Mouse (Mus musculus): ENCODE measurements around the gene Prkn. TPM values are rescaled to one million over a fixed set of nuclear protein-coding genes. Genes with fewer than 3 reads are reported as not detected.

Prkn gene
- total RNA-seq, 1 experiment: 1.7 TPM

DNA sequence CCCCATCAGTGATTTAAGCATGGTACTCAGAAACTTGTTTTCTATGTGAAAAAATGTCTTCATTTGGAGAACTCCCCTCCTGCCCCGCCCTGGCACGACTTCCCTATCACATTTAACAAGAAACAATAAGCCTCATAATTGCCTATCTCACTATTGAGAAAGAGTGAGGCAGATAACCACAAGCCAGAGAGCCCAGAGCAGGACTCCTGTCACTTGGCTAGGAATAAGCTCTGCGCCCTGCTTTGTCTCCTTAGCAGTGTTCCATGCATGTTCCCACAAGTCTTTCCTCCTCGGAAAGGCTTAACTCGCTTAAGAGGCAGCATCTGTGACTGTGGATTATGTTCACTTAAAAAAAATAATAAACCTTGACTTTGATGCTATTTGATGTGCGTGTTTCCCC, 798.3 kb downstream of the Prkn start:
- no peaks in the 10 kb centered on the region for H3K36me3 ChIP-seq (ENCODE audit: control insufficient read depth, insufficient read depth, low read length, poor library complexity, severe bottlenecking)
- in situ Hi-C loops (cut with MboI; ENCODE audit: low sequenced_read_pairs in 2 of 2, unreplicated experiment in 2 of 2): no loop called here
- DNase-seq (ENCODE audit: low read depth, low spot score): no peak
- no peaks in the 10 kb centered on the region for H3K4me1 ChIP-seq (ENCODE audit: control insufficient read depth in 2 of 2, insufficient read depth in 2 of 2, low read length in 2 of 2, poor library complexity in 1 of 2)
- no peak overlapping the region for H3K27ac ChIP-seq (ENCODE audit: insufficient read depth, low read depth, low read length, poor library complexity, severe bottlenecking)
- H3K9me3 ChIP-seq (ENCODE audit: control insufficient read depth, insufficient read depth, low read depth, low read length): no peaks in the 10 kb centered on the region
- no peak overlapping the region for H3K4me3 ChIP-seq (ENCODE audit: insufficient read depth in 1 of 2, low read depth in 1 of 2, low read length in 2 of 2, poor library complexity in 1 of 2, severe bottlenecking in 1 of 2)
- H3K9ac ChIP-seq (ENCODE audit: insufficient read depth, low read depth, low read length, poor library complexity, severe bottlenecking): no peak overlapping the region
- no peak for TF ChIP-seq CHD2 (IDR thresholded peaks at IDR 0.05; ENCODE audit: low read depth, low read length)
- no peak for TF ChIP-seq ZC3H11A (IDR thresholded peaks at IDR 0.05; ENCODE audit: borderline replicate concordance, low read depth, low read length)
- no peak for TF ChIP-seq ZNF384 (IDR thresholded peaks at IDR 0.05; ENCODE audit: low read depth, low read length)
- TF ChIP-seq MAFK (IDR thresholded peaks at IDR 0.05; ENCODE audit: insufficient read depth, low read depth, low read length): no peak
- TF ChIP-seq HCFC1 (IDR thresholded peaks at IDR 0.05; ENCODE audit: borderline replicate concordance, insufficient read depth, low read length): no peak

DNA sequence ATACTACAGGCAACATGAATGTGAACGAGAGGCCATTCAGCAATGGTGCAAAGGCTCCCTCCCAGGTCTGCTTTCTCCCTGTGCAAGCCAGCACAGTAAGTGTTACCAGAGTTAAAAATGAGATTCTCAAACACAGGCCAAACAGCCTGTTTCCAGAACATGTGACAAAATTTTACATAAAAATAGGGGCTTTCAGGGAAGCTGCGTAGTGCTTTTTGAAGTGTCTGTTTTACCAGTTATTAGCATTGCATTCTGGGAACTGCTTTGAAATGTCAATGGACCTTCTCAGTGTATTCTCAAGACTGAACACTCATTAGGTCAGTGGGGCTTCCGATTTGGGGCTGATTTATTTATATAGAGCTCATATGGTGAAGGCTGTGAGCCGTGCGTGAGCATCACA, 799.6 kb downstream of the Prkn start:
- Histone ChIP-seq H3K4me3 (ENCODE audit: insufficient read depth in 1 of 2, low read depth in 1 of 2, low read length in 2 of 2, poor library complexity in 1 of 2, severe bottlenecking in 1 of 2) (no peak overlapping the region), H3K4me1 (ENCODE audit: control insufficient read depth in 2 of 2, insufficient read depth in 2 of 2, low read length in 2 of 2, poor library complexity in 1 of 2) (no peaks in the 10 kb centered on the region), H3K9me3 (ENCODE audit: control insufficient read depth, insufficient read depth, low read depth, low read length) (no peaks in the 10 kb centered on the region), H3K9ac (ENCODE audit: insufficient read depth, low read depth, low read length, poor library complexity, severe bottlenecking) (no peak overlapping the region), H3K27ac (ENCODE audit: insufficient read depth, low read depth, low read length, poor library complexity, severe bottlenecking) (no peak overlapping the region), H3K36me3 (ENCODE audit: control insufficient read depth, insufficient read depth, low read length, poor library complexity, severe bottlenecking) (no peaks in the 10 kb centered on the region)
- in situ Hi-C loops (cut with MboI; ENCODE audit: low sequenced_read_pairs in 2 of 2, unreplicated experiment in 2 of 2): no loop called here
- DNase-seq (ENCODE audit: low read depth, low spot score): no peak
- no peak for TF ChIP-seq ZNF384 (IDR thresholded peaks at IDR 0.05; ENCODE audit: low read depth, low read length)
- TF ChIP-seq ZC3H11A (IDR thresholded peaks at IDR 0.05; ENCODE audit: borderline replicate concordance, low read depth, low read length): no peak
- TF ChIP-seq HCFC1 (IDR thresholded peaks at IDR 0.05; ENCODE audit: borderline replicate concordance, insufficient read depth, low read length): no peak
- no peak for TF ChIP-seq CHD2 (IDR thresholded peaks at IDR 0.05; ENCODE audit: low read depth, low read length)
- TF ChIP-seq MAFK (IDR thresholded peaks at IDR 0.05; ENCODE audit: insufficient read depth, low read depth, low read length): no peak

DNA sequence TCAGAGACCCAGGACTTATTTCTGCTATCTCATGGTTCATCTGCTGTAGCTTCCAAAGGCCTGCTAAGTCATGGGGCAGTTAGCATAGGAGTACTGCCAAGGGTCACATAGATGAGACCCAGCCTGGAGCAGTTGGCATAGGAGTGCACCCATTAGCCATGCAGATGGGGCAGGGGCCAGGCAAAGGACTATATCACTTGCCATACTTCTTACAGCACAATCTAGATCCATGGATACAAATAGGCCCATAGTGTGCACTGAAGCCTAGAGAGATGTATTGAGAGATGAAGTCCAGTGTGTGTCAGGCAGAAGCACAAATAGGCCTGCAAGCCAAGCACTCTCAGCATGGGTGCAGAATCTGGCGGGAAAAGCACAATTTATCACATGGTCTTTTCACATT, 802.1 kb downstream of the Prkn start:
- Histone ChIP-seq H3K4me3 (ENCODE audit: insufficient read depth in 1 of 2, low read depth in 1 of 2, low read length in 2 of 2, poor library complexity in 1 of 2, severe bottlenecking in 1 of 2) (no peak overlapping the region), H3K9me3 (ENCODE audit: control insufficient read depth, insufficient read depth, low read depth, low read length) (no peaks in the 10 kb centered on the region), H3K27ac (ENCODE audit: insufficient read depth, low read depth, low read length, poor library complexity, severe bottlenecking) (no peak overlapping the region), H3K36me3 (ENCODE audit: control insufficient read depth, insufficient read depth, low read length, poor library complexity, severe bottlenecking) (no peaks in the 10 kb centered on the region), H3K4me1 (ENCODE audit: control insufficient read depth in 2 of 2, insufficient read depth in 2 of 2, low read length in 2 of 2, poor library complexity in 1 of 2) (no peaks in the 10 kb centered on the region), H3K9ac (ENCODE audit: insufficient read depth, low read depth, low read length, poor library complexity, severe bottlenecking) (no peak overlapping the region)
- DNase-seq (ENCODE audit: low read depth, low spot score): no peak
- in situ Hi-C loops (cut with MboI; ENCODE audit: low sequenced_read_pairs in 2 of 2, unreplicated experiment in 2 of 2): no loop called here
- TF ChIP-seq CHD2 (IDR thresholded peaks at IDR 0.05; ENCODE audit: low read depth, low read length) (no peak), HCFC1 (IDR thresholded peaks at IDR 0.05; ENCODE audit: borderline replicate concordance, insufficient read depth, low read length) (no peak), MAFK (IDR thresholded peaks at IDR 0.05; ENCODE audit: insufficient read depth, low read depth, low read length) (no peak), ZNF384 (IDR thresholded peaks at IDR 0.05; ENCODE audit: low read depth, low read length) (no peak), ZC3H11A (IDR thresholded peaks at IDR 0.05; ENCODE audit: borderline replicate concordance, low read depth, low read length) (no peak)

DNA sequence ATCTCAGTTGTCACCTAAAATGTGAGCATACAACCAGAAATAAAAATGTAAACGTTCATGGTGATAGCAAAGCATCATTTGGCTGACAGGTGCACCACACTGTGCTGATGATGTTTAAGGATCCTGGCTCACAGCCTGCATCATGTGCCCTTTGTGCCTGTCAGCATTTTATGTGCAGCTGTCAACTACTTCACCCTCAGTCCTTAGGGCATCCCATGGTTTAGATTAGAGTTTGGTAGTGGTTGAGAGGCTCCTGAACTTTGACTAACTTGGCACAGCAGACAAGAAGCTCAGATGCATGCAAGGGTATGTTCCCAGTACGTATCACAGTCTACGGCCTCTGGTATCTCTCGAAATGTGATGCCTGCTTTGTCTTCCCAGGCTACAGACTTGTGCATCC, 803.8 kb downstream of the Prkn start:
- Histone ChIP-seq H3K27ac (ENCODE audit: insufficient read depth, low read depth, low read length, poor library complexity, severe bottlenecking) (no peak overlapping the region), H3K9ac (ENCODE audit: insufficient read depth, low read depth, low read length, poor library complexity, severe bottlenecking) (no peak overlapping the region), H3K36me3 (ENCODE audit: control insufficient read depth, insufficient read depth, low read length, poor library complexity, severe bottlenecking) (no peaks in the 10 kb centered on the region), H3K9me3 (ENCODE audit: control insufficient read depth, insufficient read depth, low read depth, low read length) (no peaks in the 10 kb centered on the region), H3K4me1 (ENCODE audit: control insufficient read depth in 2 of 2, insufficient read depth in 2 of 2, low read length in 2 of 2, poor library complexity in 1 of 2) (no peaks in the 10 kb centered on the region), H3K4me3 (ENCODE audit: insufficient read depth in 1 of 2, low read depth in 1 of 2, low read length in 2 of 2, poor library complexity in 1 of 2, severe bottlenecking in 1 of 2) (no peak overlapping the region)
- DNase-seq (ENCODE audit: low read depth, low spot score): no peak
- no peak for TF ChIP-seq ZNF384 (IDR thresholded peaks at IDR 0.05; ENCODE audit: low read depth, low read length)
- in situ Hi-C loops (cut with MboI; ENCODE audit: low sequenced_read_pairs in 2 of 2, unreplicated experiment in 2 of 2): no loop called here

DNA sequence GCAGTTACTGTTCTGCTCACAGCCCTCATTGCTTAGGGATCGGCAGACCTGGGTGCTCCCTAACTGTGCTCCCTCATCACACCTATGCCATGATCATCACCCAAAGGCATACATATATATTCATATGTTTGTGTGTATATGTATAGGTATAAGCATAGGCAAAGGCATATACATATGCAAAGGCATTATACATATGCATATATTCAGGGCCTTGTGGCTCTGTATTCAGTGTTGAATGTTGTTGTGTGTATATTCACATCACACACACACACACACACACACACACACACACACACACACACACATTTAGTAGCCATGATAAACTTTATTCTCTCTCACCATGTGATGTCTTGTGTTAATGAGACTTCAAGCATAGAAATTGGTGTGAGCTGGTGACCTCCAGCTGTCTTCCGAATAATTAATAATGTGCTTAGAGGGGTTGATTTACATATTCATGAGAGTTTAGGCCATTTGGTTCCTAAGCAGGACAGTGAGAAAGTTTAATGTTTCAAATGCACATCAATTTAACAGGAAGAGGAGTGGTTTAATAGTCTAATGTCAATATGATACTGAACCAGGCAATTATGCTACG, 804.8 kb downstream of the Prkn start:
- Histone ChIP-seq H3K9ac (ENCODE audit: insufficient read depth, low read depth, low read length, poor library complexity, severe bottlenecking) (no peak overlapping the region), H3K9me3 (ENCODE audit: control insufficient read depth, insufficient read depth, low read depth, low read length) (no peaks in the 10 kb centered on the region), H3K36me3 (ENCODE audit: control insufficient read depth, insufficient read depth, low read length, poor library complexity, severe bottlenecking) (no peaks in the 10 kb centered on the region), H3K4me3 (ENCODE audit: insufficient read depth in 1 of 2, low read depth in 1 of 2, low read length in 2 of 2, poor library complexity in 1 of 2, severe bottlenecking in 1 of 2) (no peak overlapping the region), H3K4me1 (ENCODE audit: control insufficient read depth in 2 of 2, insufficient read depth in 2 of 2, low read length in 2 of 2, poor library complexity in 1 of 2) (no peaks in the 10 kb centered on the region), H3K27ac (ENCODE audit: insufficient read depth, low read depth, low read length, poor library complexity, severe bottlenecking) (no peak overlapping the region)
- TF ChIP-seq ZC3H11A (IDR thresholded peaks at IDR 0.05; ENCODE audit: borderline replicate concordance, low read depth, low read length): no peak
- in situ Hi-C loops (cut with MboI; ENCODE audit: low sequenced_read_pairs in 2 of 2, unreplicated experiment in 2 of 2): no loop called here
- DNase-seq (ENCODE audit: low read depth, low spot score): no peak
